Mouse (Mus musculus): Measurements from ENCODE around the gene Glod5. TPM values are rescaled to one million over a fixed set of nuclear protein-coding genes. Genes with fewer than 3 reads are reported as not detected.

The Glod5 gene
- polyA plus RNA-seq, 1 experiment: not detected

DNA sequence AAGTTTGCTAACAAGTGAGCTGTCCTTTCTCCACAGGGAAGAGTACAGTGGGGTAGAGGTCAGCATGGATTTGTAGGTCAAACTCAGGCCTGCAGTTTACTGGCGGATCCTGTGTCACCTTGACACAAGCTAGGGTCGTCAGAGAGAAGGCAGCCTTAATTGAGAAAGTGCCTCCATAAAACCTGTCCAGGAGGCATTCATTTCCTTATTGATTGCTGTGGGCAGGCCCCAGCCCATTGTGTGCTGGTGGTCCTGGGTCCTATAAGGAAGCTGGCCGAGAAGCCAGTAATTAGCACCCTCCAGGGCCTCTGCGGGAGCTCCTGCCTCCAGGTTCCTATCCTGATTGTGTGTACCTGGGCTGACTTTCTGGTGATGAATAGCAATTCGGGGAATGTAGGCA is 16.3 kb downstream of the Glod5 start:
- Histone ChIP-seq H3K79me2 (ENCODE audit: control insufficient read depth, insufficient read depth) (no peaks in the 10 kb centered on the region), H3K27me3 (ENCODE audit: control insufficient read depth, insufficient read depth, insufficient read length) (no peaks in the 10 kb centered on the region), H3K4me3 (ENCODE audit: insufficient read depth, poor library complexity, severe bottlenecking) (no peak overlapping the region), H3K79me3 (ENCODE audit: low read depth) (no peaks in the 10 kb centered on the region), H3K36me3 (ENCODE audit: control insufficient read depth, insufficient read depth) (no peaks in the 10 kb centered on the region), H3ac (ENCODE audit: control insufficient read depth, insufficient read length, low read depth) (no peak overlapping the region)
- no peak for TF ChIP-seq USF1 (IDR thresholded peaks at IDR 0.05; ENCODE audit: low read depth)
- no peak for TF ChIP-seq MYOD1 (IDR thresholded peaks at IDR 0.05; ENCODE audit: control insufficient read depth, insufficient read length, low read depth)
- no peak for TF ChIP-seq CTCF (IDR thresholded peaks at IDR 0.05; ENCODE audit: control insufficient read depth, insufficient read depth, insufficient read length)
- TF ChIP-seq MYOG (IDR thresholded peaks at IDR 0.05; ENCODE audit: control insufficient read depth, extremely low read depth, insufficient read length): no peak
- no peak for TF ChIP-seq CEBPB (IDR thresholded peaks at IDR 0.05; ENCODE audit: low read depth)
- TF ChIP-seq FOSL1 (IDR thresholded peaks at IDR 0.05; ENCODE audit: insufficient read depth, low read length, poor library complexity, severe bottlenecking): no peak
- no peak for TF ChIP-seq MAX (IDR thresholded peaks at IDR 0.05)

DNA sequence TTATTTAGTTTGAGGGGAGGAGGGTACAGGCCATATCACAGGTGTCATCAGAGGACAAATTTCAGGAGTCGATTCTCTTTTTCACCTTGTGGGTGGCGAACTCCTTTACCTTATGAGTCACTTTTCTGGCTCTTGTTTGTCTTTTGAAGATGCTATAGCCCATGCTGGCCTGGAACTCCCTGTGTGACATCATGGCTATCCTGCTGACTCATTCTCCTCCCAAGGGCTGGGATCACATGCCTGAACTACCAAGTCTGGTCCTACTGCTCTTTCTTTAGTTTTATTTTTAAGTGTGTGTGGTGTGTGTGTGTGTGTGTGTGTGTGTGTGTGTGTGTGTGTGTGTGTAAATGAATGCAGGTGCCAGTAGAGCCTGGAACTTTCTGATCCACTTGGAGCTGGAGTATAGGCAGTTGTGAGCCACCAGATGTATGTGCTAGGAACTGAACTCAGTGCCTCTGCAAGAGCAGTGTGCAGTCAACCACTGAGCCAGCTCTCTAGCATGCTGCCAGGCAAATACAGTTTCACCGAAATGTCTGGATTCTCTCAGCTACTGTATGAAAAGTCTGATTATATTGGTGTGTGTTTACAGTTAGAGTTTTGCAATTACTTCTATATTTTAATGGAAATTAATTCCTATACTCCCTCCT is 17.6 kb downstream of the Glod5 start:
- H3K36me3 ChIP-seq (ENCODE audit: control insufficient read depth, insufficient read depth): no peaks in the 10 kb centered on the region
- H3K79me3 ChIP-seq (ENCODE audit: low read depth): no peaks in the 10 kb centered on the region
- TF ChIP-seq USF1 (IDR thresholded peaks at IDR 0.05; ENCODE audit: low read depth): peak; percentile 39
- TF ChIP-seq MYOD1 (IDR thresholded peaks at IDR 0.05; ENCODE audit: control insufficient read depth, insufficient read length, low read depth): no peak
- H3K27me3 ChIP-seq (ENCODE audit: control insufficient read depth, insufficient read depth, insufficient read length): no peaks in the 10 kb centered on the region
- no peak overlapping the region for H3ac ChIP-seq (ENCODE audit: control insufficient read depth, insufficient read length, low read depth)
- no peak overlapping the region for H3K4me3 ChIP-seq (ENCODE audit: insufficient read depth, poor library complexity, severe bottlenecking)
- H3K79me2 ChIP-seq (ENCODE audit: control insufficient read depth, insufficient read depth): no peaks in the 10 kb centered on the region

DNA sequence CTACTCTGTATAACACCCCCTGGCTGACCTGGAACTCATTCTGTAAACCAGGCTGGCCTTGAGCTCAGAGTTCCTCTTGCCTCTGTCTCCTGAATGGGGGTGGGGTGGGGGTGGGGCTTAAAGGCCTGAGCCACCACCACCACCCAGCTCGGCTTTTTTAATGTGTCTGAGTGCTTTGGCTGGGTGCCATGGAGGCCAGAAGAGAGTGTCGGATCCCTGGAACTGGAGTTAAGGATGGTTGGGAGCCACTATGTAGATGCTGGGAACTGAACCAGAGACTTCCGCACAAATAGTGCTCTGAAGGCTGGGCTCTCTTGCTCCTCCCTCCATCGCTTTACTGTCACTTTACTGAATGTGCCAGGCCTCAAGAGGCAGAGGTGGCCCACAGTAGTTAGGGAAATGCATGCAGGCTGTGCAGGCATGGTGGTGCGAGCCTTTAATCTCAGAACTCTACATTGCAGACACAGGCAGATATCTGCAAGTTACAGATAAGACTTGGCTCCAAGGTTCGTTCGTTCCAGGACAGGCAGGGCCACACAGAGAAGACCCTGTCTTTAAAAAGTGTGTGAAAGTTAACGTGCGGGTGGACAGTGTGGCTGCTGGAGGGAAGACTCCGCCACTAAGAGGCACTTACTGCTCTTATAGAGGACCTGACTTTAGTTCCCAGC is 25.1 kb downstream of the Glod5 start:
- no peak for TF ChIP-seq USF1 (IDR thresholded peaks at IDR 0.05; ENCODE audit: low read depth)
- TF ChIP-seq FOSL1 (IDR thresholded peaks at IDR 0.05; ENCODE audit: insufficient read depth, low read length, poor library complexity, severe bottlenecking): no peak
- no peaks in the 10 kb centered on the region for H3K79me3 ChIP-seq (ENCODE audit: low read depth)
- no peaks in the 10 kb centered on the region for H3K36me3 ChIP-seq (ENCODE audit: control insufficient read depth, insufficient read depth)
- H3K27me3 ChIP-seq (ENCODE audit: control insufficient read depth, insufficient read depth, insufficient read length): no peaks in the 10 kb centered on the region
- no peak overlapping the region for H3K4me3 ChIP-seq (ENCODE audit: insufficient read depth, poor library complexity, severe bottlenecking)
- H3ac ChIP-seq (ENCODE audit: control insufficient read depth, insufficient read length, low read depth): no peak overlapping the region
- no peaks in the 10 kb centered on the region for H3K79me2 ChIP-seq (ENCODE audit: control insufficient read depth, insufficient read depth)

DNA sequence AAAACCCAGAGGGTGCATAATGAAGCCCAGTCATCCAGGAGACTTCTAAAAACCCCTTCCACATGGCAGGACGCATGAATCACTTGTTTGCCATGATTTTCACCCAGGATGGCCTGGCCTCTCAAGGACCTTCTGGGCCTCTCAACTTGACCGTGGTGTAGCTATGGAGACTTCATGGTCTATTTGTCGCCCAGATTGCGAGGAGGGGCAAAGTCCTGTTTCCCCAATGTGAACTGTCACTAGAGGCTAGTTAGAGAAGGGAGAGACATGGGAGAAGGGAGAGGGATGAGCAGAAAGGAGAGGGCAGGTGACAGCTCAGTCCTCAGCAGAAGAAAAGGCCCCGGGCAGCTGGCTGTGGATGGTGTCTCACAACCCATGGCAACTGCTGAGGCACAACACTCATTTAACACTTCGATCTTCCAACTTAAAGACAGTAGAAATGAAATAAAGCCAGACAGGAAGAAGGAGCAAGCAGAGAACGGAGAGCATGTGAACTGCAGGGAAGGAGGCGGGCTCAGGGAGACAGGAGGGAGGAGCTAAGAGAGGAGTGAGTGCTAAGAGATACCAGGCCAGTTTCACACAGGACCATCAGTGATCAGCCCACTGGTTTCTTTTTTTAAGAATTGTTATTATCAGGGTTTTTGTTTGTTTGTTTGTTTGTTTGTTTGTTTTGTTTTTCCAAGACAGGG is 25.8 kb downstream of the Glod5 start:
- Histone ChIP-seq H3K79me3 (ENCODE audit: low read depth) (no peaks in the 10 kb centered on the region), H3ac (ENCODE audit: control insufficient read depth, insufficient read length, low read depth) (no peak overlapping the region), H3K36me3 (ENCODE audit: control insufficient read depth, insufficient read depth) (no peaks in the 10 kb centered on the region), H3K27me3 (ENCODE audit: control insufficient read depth, insufficient read depth, insufficient read length) (no peaks in the 10 kb centered on the region), H3K79me2 (ENCODE audit: control insufficient read depth, insufficient read depth) (no peaks in the 10 kb centered on the region), H3K4me3 (ENCODE audit: insufficient read depth, poor library complexity, severe bottlenecking) (no peak overlapping the region)
- no peak for TF ChIP-seq USF1 (IDR thresholded peaks at IDR 0.05; ENCODE audit: low read depth)
- TF ChIP-seq CEBPB (IDR thresholded peaks at IDR 0.05; ENCODE audit: low read depth): no peak
- TF ChIP-seq MAX (IDR thresholded peaks at IDR 0.05): no peak
- no peak for TF ChIP-seq MYOG (IDR thresholded peaks at IDR 0.05; ENCODE audit: control insufficient read depth, extremely low read depth, insufficient read length)

DNA sequence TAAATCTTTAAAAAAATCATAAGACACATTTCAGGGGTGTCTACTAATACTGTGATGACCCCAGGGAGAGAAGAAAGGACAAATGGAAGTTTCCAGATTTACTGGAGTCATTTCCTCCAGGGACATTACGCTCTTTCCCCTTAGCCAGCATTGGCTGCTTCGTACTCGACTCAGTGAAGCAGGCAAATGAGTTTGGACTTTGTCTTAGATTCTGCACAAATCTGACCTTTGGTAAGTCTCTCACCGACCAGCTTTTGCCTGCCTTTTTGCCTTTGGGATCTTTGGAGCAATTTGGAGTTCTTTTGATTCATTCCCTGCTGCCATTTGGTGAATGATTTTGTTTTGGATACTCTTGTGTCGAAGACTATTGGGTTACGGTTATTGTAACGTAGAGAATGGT is 36.9 kb downstream of the Glod5 start:
- Histone ChIP-seq H3K79me3 (ENCODE audit: low read depth) (no peaks in the 10 kb centered on the region), H3K27me3 (ENCODE audit: control insufficient read depth, insufficient read depth, insufficient read length) (peaks cover 3% of the 10 kb centered on the region)

DNA sequence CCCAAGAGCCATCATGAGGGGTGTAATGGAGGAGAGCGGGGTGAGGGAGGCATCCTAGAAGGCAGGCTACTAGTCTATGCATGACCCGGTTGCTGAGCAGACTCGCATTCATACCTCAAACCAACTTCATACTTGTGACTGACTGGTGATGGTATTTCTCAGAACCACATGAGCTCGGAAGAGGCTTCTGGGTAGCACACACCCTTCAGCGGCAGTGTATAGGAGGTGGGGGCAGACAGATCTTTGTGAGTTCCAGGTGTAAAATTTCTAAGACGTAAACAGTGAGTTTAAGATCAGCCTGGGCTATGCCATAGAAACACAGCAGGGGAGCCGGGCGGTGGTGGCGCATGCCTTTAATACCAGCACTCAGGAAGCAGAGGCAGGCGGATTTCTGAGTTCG is 40.4 kb downstream of the Glod5 start, which contains the start of gene Gata1:
Gene Gata1, minus strand, starts transcription at position 180 of the 400 bp plus-strand sequence.
- Histone ChIP-seq H3K36me3 (ENCODE audit: control insufficient read depth, insufficient read depth) (no peaks in the 10 kb centered on the region), H3K79me3 (ENCODE audit: low read depth) (no peaks in the 10 kb centered on the region), H3K27me3 (ENCODE audit: control insufficient read depth, insufficient read depth, insufficient read length) (peaks cover 3% of the 10 kb centered on the region), H3K79me2 (ENCODE audit: control insufficient read depth, insufficient read depth) (no peaks in the 10 kb centered on the region), H3ac (ENCODE audit: control insufficient read depth, insufficient read length, low read depth) (no peak within 1 kb of the TSS), H3K4me3 (ENCODE audit: insufficient read depth, poor library complexity, severe bottlenecking) (no peak within 1 kb of the TSS)
- TF ChIP-seq MYOG (IDR thresholded peaks at IDR 0.05; ENCODE audit: control insufficient read depth, extremely low read depth, insufficient read length) (no peak), FOSL1 (IDR thresholded peaks at IDR 0.05; ENCODE audit: insufficient read depth, low read length, poor library complexity, severe bottlenecking) (no peak), USF1 (IDR thresholded peaks at IDR 0.05; ENCODE audit: low read depth) (no peak), MAX (IDR thresholded peaks at IDR 0.05) (no peak), CEBPB (IDR thresholded peaks at IDR 0.05; ENCODE audit: low read depth) (no peak), CTCF (IDR thresholded peaks at IDR 0.05; ENCODE audit: control insufficient read depth, insufficient read depth, insufficient read length) (no peak), MYOD1 (IDR thresholded peaks at IDR 0.05; ENCODE audit: control insufficient read depth, insufficient read length, low read depth) (no peak)

More for the DNA sequence above, 36.9 kb downstream of the Glod5 start:
- TF ChIP-seq CEBPB (IDR thresholded peaks at IDR 0.05; ENCODE audit: low read depth) (no peak), MYOD1 (IDR thresholded peaks at IDR 0.05; ENCODE audit: control insufficient read depth, insufficient read length, low read depth) (no peak), USF1 (IDR thresholded peaks at IDR 0.05; ENCODE audit: low read depth) (no peak), MYOG (IDR thresholded peaks at IDR 0.05; ENCODE audit: control insufficient read depth, extremely low read depth, insufficient read length) (no peak), MAX (IDR thresholded peaks at IDR 0.05) (no peak), FOSL1 (IDR thresholded peaks at IDR 0.05; ENCODE audit: insufficient read depth, low read length, poor library complexity, severe bottlenecking) (no peak), CTCF (IDR thresholded peaks at IDR 0.05; ENCODE audit: control insufficient read depth, insufficient read depth, insufficient read length) (no peak)
- H3K79me2 ChIP-seq (ENCODE audit: control insufficient read depth, insufficient read depth): no peaks in the 10 kb centered on the region
- H3K36me3 ChIP-seq (ENCODE audit: control insufficient read depth, insufficient read depth): no peaks in the 10 kb centered on the region
- H3ac ChIP-seq (ENCODE audit: control insufficient read depth, insufficient read length, low read depth): no peak overlapping the region
- H3K4me3 ChIP-seq (ENCODE audit: insufficient read depth, poor library complexity, severe bottlenecking): no peak overlapping the region
